Mouse (Mus musculus): ENCODE measurements around the gene Ptk7. TPM values are rescaled to one million over a fixed set of nuclear protein-coding genes. Genes with fewer than 3 reads are reported as not detected.

The Ptk7 gene
- total RNA-seq, 2 experiments from 2014 or later: 8.3 to 9.4 TPM

GRCm38 (mm10) chr17:46618769-46619682 lies 10.3 kb downstream of the Ptk7 start:
- Histone ChIP-seq H3K4me3 (no peak overlapping the region), H3K27ac (peak overlapping the region; percentile 60)
- intact Hi-C loops (cut with DNase I): no loop called here
- TF ChIP-seq CTCF (IDR thresholded peaks at IDR 0.05): no peak
- no peak for DNase-seq (ENCODE audit: extremely low spot score in 1 of 2, low spot score in 2 of 2)

GRCm38 (mm10) chr17:46618394-46618768 lies 10.9 kb downstream of the Ptk7 start:
- no peak for TF ChIP-seq CTCF (IDR thresholded peaks at IDR 0.05)
- Histone ChIP-seq H3K27ac (peak overlapping the region; percentile 60), H3K4me3 (no peak overlapping the region)
- intact Hi-C loops (cut with DNase I): no loop called here
- no peak for DNase-seq (ENCODE audit: extremely low spot score in 1 of 2, low spot score in 2 of 2)

- H3K4me3 ChIP-seq: no peak overlapping the region
- no peak for DNase-seq (ENCODE audit: extremely low spot score in 1 of 2, low spot score in 2 of 2)
- TF ChIP-seq CTCF (IDR thresholded peaks at IDR 0.05): no peak
- no peak overlapping the region for H3K27ac ChIP-seq
- intact Hi-C loops (cut with DNase I): no loop called here
Observed at GRCm38 (mm10) chr17:46617799-46618198, 11.5 kb downstream of the Ptk7 start.

GRCm38 (mm10) chr17:46613229-46613628 lies 16.1 kb downstream of the Ptk7 start:
- no peak for DNase-seq (ENCODE audit: extremely low spot score in 1 of 2, low spot score in 2 of 2)
- TF ChIP-seq CTCF (IDR thresholded peaks at IDR 0.05): no peak
- no peak overlapping the region for H3K4me3 ChIP-seq
- no peak overlapping the region for H3K27ac ChIP-seq
- intact Hi-C loops (cut with DNase I): no loop called here

- no peak for DNase-seq (ENCODE audit: extremely low spot score in 1 of 2, low spot score in 2 of 2)
- Histone ChIP-seq H3K27ac (no peak overlapping the region), H3K4me3 (no peak overlapping the region)
- no peak for TF ChIP-seq CTCF (IDR thresholded peaks at IDR 0.05)
- intact Hi-C loops (cut with DNase I): no loop called here
Observed at GRCm38 (mm10) chr17:46612820-46613219, 16.5 kb downstream of the Ptk7 start.

GRCm38 (mm10) chr17:46612189-46612588 lies 17.1 kb downstream of the Ptk7 start:
- intact Hi-C loops (cut with DNase I): no loop called here
- no peak for TF ChIP-seq CTCF (IDR thresholded peaks at IDR 0.05)
- no peak overlapping the region for H3K27ac ChIP-seq
- no peak for DNase-seq (ENCODE audit: extremely low spot score in 1 of 2, low spot score in 2 of 2)
- H3K4me3 ChIP-seq: no peak overlapping the region

GRCm38 (mm10) chr17:46611316-46611715 lies 18.0 kb downstream of the Ptk7 start:
- no peak for TF ChIP-seq CTCF (IDR thresholded peaks at IDR 0.05)
- no peak overlapping the region for H3K4me3 ChIP-seq
- no peak for DNase-seq (ENCODE audit: extremely low spot score in 1 of 2, low spot score in 2 of 2)
- intact Hi-C loops (cut with DNase I): no loop called here
- no peak overlapping the region for H3K27ac ChIP-seq

GRCm38 (mm10) chr17:46609721-46610514 lies 19.4 kb downstream of the Ptk7 start:
- Histone ChIP-seq H3K27ac (no peak overlapping the region), H3K4me3 (no peak overlapping the region)
- intact Hi-C loops (cut with DNase I): no loop called here
- DNase-seq (ENCODE audit: extremely low spot score in 1 of 2, low spot score in 2 of 2): no peak
- no peak for TF ChIP-seq CTCF (IDR thresholded peaks at IDR 0.05)

- no peak for DNase-seq (ENCODE audit: extremely low spot score in 1 of 2, low spot score in 2 of 2)
- intact Hi-C loops (cut with DNase I): no loop called here
- TF ChIP-seq CTCF (IDR thresholded peaks at IDR 0.05): no peak
- H3K27ac ChIP-seq: 0 out of 2 replicates have a peak overlapping the region, but pooled peaks have one; percentile 19
- no peak overlapping the region for H3K4me3 ChIP-seq
Observed at GRCm38 (mm10) chr17:46605987-46606386, 23.3 kb downstream of the Ptk7 start.

GRCm38 (mm10) chr17:46605126-46605525 lies 24.2 kb downstream of the Ptk7 start:
- Histone ChIP-seq H3K27ac (peak overlapping the region; percentile 32; the same call in 1 of the 2 replicates), H3K4me3 (no peak overlapping the region)
- no peak for DNase-seq (ENCODE audit: extremely low spot score in 1 of 2, low spot score in 2 of 2)
- intact Hi-C loops (cut with DNase I): no loop called here
- no peak for TF ChIP-seq CTCF (IDR thresholded peaks at IDR 0.05)

- no peak for DNase-seq (ENCODE audit: extremely low spot score in 1 of 2, low spot score in 2 of 2)
- Histone ChIP-seq H3K4me3 (no peak overlapping the region), H3K27ac (no peak overlapping the region)
- TF ChIP-seq CTCF (IDR thresholded peaks at IDR 0.05): no peak
- intact Hi-C loops (cut with DNase I): no loop called here
Observed at GRCm38 (mm10) chr17:46603229-46603628, 26.1 kb downstream of the Ptk7 start.

GRCm38 (mm10) chr17:46602212-46602611 lies 27.1 kb downstream of the Ptk7 start:
- no peak overlapping the region for H3K27ac ChIP-seq
- no peak overlapping the region for H3K4me3 ChIP-seq
- no peak for TF ChIP-seq CTCF (IDR thresholded peaks at IDR 0.05)
- intact Hi-C loops (cut with DNase I): no loop called here
- no peak for DNase-seq (ENCODE audit: extremely low spot score in 1 of 2, low spot score in 2 of 2)

All from left cerebral cortex, adult 2 months (tissue).